Mouse (Mus musculus) heart, postnatal 4 days (tissue): ENCODE data around the gene Pabpn1l. TPM values are rescaled to one million over a fixed set of nuclear protein-coding genes. Genes with fewer than 3 reads are reported as not detected.
A peak's percentile ranks its signal among the peaks of the same experiment; 100 is the strongest.
"Not testable (repeated sequence)": the region's sequence is repeated elsewhere in the genome, so short reads cannot be mapped to it uniquely, and the experiment has no call there.

Source experiments
- DNase-seq: peaks from one replicate; pipeline ENCODE4 v3.0.0; 2021
- total RNA-seq, 2 experiments: library from RNA; stranded (reverse); gene quantifications; 2 replicates each; pipeline ENCODE4 v1.2.3; 2021

The Pabpn1l gene
- total RNA-seq, 2 experiments from 2014 or later, result not detected

DNA sequence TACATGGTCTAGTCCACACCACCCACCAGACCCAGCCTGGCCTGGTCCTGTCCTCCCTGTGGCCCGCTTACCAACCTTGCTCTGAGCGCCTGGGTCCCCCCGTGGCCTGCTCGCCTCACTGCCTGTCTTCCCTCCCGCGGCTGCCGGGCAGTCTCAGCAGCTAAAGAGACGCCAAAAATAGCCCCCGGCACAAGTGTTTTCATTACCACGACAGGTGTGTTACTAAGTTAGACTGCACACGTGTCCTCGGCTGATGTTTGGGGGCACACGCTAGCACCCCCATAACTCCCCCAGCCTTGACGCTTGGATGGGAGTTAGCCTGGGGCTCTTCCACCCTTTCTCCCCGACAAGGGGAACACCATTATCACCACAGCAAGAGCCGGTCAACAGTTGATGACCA, 23.8 kb upstream of the Pabpn1l start:
- no peak for DNase-seq

DNA sequence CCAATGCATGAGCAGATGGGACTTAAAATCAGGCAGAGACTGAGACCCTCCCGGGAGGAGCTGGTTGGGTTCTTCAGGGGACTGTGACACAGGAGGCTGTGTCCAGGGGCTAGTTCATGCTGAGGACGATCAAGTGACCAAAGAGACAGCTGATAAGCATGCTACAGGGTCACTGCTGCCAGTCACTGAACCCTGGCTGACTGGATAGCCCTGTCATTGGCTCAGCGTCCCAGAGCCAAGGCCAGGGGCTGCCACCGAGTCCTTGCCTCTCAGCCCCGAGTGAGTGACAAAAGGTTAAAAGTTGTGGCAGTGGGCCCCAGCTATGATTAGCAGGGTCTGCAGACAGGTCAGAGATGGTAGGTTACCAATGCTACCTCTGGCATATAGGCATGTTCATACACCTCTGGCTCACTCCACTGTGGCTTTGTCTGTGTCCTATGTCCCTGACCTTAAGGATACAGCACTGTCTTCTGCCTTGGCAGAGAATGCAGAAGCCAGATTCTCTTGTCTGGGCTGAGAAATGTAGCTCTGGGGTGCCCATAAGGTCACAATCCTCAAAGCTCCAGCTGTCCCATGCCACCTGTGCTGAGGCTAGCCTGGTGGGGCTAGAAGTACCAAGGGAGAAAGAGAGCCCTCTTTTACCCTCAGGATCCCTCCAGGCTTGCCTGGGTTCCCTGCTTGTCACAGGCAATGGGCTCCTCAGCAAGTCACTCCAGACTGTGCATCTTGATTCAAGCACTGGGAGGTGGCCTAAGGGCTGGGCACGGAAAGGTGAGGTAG, 21.8 kb upstream of the Pabpn1l start:
- DNase-seq, result no peak

DNA sequence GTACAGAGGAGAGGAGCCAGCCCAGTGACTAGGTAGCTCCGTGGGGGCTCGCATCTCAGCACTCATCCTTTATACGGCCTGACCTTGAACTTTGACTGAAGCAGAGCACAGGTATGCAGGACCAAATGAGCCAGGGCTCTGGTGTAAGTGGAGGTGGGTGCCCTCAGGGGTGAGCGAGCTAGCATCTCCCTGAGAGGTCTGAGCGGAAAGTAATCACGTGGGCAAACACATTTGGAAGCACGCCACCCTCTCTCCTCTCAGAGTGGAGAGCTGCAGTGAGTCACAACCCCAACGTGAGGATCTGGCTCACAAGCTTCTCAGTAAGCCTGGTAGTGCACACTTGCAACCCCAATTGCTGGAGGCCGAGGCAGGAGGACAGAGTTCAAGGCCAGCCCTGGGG, 19.5 kb upstream of the Pabpn1l start:
- DNase-seq, result peak; percentile 81

DNA sequence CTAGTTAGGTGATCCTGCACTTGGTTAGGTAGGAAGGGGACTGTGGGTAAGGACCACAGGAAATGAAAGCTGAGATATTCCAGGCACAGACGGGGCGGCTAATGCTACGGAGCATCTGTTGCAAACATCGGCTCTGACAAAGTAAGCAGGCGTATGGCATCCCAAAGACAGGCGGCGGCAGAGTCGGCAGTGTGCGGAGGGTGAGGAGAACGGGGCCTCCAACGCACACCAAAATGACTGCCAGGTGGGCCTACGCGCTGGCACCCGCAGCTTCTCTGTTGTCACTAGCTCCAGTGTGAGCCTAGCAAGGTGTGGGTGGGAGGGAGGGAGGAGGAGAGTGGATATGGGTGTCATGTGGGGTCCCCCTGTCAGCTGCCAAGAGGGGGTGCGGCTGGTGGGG, 18.9 kb upstream of the Pabpn1l start:
- no peak for DNase-seq

DNA sequence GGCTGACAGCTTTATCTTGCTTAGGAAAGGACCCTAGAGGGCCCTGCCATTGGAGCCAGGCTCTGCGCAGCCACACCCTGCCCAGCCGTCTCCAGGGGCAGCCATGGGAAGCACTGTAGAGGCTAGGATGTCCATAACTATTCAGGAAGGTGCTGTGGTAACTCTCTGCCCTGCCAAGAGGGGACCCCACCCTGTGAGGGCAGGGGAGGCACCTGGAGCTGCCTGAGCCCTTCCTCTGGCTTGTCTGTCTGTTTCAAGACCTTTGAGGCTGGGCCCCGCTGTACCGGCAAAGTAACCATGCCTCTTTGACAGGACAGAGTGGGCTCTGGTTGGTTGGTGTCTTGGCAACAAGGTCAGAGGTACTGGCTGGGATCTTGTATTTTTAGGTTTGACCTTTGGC, 18.3 kb upstream of the Pabpn1l start:
- no peak for DNase-seq

DNA sequence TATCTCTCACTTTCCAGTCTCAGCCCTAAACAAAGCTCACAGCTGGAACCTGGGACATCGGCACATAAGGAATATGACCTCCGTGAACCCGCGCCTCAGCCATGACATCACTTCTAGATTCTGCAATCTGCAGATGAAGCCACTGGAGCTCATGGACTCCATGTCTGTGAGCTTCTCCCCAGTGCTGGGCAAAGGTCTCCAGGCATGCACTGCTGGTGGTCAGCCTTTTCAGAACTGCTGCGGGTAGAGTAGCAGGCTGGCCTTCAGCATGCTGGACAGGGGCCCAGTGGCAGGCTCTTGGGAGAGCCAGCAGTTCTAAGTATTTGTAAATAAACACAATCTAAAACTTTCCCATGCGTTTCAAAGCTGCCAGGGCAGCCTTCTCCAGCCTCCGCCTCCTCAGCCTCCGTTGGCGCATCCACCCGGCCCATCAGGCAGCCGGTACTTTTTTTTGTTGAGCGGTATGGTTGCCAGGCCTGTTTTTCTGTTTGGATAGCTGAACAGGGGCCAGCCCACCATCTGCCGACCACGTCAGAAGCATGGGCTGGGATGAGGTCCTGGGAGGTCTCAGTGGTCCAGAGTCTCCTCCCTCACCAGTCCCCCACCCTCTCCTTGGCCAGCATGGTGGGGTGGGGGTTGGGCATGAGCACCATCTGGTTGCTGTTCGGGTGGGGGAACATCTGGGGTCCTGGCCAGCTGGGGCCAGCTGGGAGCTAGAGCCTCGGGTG, 17.1 kb upstream of the Pabpn1l start:
- peak; percentile 80 for DNase-seq

DNA sequence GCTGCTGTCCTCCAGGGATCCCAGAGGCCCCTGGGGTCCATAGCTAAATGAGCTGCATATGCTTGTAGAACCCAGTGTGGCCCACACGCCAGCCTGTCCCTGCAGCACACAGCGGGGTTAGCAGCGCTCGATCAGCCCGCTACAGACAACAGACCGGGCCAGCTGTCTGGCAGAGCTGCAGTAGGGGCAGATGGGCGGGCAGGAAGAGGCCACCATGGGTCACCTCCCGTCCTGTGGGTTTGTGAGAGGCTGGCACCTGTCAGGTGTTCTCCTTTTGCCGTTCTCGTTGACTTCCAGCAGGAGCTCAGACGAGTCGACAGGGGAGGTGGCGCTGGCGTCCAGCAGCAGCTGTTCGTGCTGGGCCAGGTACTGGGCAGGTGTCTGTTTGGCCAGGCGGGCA, 16.1 kb upstream of the Pabpn1l start:
- DNase-seq, result no peak

DNA sequence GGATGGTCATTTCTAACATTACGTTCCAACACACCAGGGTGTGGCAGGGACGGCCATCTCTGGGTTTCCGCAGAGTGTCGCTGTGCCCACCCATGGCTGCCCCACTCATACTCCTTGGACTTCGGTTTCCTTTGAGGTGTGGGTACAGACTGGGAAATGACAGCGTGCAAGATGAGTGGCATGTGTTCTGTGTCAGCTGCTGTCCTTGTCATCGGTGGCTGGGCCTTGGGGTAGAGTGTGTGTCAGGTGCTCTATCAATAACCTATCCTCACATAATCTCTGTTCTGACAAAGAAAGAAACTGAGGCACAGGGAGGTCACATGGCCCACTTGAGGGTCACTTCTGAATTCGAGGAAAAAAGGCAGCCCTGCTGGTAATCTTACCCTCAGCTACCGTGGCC, 14.7 kb upstream of the Pabpn1l start:
- no peak for DNase-seq

DNA sequence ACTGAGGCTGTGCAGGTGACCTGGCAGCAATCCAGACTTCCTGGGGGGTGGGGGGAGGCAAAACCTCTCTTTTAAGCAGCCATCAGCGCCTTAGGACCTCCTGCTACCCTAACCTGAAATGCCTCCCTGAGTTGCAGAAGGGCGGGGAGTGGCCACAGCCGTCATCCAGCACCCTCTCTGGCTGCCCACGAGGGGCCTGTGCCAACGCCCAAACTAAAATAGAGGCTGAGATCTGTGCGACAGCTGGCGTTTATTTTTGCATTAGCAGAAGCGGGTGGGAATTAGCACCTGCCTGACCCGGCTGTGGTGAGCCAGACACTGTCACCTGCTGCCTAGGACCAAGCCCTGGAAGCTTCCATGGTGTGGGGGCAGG, 14.2 kb upstream of the Pabpn1l start:
- peak; percentile 73 for DNase-seq

DNA sequence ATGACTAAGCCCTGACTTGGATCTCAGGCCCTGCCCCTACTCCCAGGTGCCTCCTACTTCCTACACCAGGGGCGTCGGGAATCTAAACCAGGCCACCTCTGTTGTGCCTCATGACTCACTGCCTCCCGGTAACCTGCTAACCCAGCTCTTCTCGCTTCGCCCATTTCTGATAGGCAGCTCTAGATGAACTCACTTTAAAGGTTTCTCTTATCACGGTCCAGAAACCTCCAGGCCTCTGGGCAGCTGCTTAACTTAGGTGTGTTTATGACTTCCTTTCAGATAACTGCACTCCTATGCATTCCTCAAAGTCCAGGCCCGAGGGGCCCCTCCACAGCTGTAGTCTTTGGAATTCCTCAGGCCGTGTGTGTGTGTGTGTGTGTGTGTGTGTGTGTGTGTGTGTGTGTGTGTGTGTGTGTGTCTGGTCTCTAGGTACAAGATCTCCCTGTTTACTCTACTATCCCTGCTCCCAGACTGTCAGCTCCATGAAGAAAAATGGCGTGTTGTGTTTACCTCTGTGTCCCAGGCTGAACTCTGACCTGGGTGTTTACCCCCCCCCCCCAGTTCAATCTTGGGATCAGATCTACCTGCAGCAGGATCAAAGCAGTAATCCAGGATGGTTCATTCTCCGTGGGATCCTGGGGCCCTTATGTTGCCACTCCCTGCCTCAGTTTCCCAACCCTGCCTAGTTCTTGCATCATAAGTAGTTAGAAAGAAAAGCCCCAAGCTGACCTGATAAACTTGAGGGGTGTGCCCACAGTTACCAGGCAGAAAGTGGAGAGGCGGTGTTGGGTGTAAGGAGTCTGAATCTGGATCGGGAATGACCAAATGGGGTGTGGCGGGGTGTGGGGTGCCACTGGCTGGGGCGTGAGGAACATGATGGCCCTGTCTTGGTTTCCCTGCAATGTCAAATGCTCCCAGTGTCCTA, 13.6 kb upstream of the Pabpn1l start:
- no peak for DNase-seq

DNA sequence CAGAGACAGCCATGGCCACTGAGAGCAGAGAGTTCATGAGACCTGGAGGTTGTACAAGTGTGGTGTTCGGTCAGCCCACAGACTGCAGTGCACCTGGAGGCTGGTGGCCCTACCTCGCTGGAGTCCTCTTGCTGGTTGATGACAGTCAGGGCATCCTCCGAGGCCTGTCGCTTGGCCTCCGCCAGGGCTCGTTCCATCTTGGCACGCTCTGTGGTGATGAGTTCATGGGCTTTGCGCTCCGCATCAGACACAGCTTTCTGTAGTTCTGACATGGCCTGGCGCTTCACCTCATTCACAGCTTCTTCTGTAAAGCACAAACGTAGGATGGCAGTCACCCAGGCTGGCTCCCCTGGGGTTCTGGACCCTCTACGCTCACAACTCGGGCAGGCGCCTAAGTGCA, 10.7 kb upstream of the Pabpn1l start:
- DNase-seq, result no peak

DNA sequence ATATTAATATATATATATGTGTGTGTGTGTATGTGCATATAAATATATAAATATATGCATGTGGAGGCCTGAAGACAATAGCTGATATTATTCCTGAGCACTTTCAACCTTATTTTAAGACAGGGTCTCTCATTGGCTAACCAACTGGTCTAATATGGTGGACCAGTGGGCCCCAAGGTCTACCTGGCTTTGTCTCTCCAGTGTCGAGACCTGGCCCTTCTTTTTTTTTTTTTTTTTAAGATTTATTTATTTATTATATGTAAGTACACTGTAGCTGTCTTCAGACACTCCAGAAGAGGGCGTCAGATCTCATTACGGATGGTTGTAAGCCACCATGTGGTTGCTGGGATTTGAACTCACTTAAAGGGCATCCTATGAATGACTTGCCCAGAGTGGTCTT, 9.6 kb upstream of the Pabpn1l start:
- DNase-seq, result not testable (repeated sequence)

DNA sequence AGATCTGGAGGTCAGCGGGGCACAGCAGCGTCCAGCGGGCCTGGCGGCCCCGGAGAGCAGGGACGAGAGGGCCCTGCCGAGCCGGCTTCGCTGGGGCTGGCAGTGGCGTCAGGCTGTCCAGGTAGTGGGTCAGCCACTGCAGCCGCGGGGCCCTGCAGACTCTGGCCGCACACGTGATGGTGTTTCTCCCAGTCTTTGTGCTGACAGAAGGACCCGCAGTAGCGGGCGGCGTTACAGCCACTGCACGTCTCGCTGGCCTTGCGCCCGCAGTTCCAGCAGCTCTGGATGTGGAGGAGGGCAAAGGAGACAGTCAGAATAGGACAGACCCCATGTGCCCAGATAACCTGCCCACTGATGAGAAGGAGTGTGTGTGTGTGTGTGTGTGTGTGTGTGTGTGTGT, 8.2 kb upstream of the Pabpn1l start:
- DNase-seq, result peak; percentile 43

DNA sequence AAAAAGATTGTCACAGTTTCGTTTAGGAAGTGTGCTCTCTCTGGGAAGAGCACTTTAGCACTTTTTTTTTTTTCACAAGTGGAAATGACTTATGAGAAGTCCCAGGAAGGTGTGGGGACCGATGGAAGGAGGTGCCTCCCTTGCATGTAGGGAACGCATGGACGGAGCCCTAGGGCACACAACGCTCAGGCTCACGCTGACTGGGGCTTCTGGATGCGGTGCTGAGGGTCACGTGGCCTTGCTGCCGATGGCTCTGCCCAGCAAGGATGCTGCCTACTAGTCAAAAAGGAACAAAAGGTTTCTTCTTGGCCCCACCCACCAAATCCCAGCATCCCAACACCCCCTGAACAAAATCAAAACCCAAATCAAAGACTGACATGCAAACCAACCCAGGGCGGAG, 6.8 kb upstream of the Pabpn1l start:
- DNase-seq, result no peak

DNA sequence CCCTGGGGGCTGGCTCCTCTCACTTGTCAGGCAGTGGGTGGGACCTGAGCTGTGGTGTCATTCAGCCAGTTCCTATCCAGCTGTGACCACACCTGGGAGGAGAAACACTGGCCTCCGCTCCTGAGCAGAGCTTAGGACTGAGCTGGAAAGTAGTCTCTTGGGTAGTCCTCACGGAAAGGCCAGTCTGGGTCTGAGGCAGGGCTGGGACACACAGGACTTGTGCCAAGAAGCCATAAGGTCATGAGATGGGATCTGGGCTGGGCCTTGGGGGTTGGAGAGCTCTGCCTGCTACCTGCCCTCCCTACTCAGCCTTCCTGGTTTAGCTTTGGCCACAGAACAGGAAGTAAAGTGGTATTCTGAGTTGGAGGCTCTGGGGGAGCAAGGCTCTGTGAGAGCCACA, 4.4 kb upstream of the Pabpn1l start:
- DNase-seq, result no peak

DNA sequence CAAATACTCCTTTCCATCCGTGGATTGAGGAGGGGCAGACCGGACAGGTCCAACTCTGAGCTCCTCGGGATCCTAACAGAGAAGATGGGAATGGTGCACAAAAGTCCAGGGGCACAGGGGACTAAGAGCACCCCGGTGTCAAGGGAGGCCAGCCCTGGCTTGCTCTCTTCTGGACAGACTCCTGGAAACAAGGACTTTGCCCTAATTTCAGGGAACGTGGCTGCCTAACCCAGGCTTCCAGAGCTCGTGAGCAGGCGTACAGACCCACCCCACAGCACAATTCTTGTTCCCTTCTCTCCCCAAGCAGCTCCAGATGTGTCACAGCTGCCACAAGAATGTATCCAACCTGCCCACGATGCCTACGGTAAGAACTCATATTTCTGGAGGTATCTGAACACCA, 3.3 kb upstream of the Pabpn1l start:
- no peak for DNase-seq

DNA sequence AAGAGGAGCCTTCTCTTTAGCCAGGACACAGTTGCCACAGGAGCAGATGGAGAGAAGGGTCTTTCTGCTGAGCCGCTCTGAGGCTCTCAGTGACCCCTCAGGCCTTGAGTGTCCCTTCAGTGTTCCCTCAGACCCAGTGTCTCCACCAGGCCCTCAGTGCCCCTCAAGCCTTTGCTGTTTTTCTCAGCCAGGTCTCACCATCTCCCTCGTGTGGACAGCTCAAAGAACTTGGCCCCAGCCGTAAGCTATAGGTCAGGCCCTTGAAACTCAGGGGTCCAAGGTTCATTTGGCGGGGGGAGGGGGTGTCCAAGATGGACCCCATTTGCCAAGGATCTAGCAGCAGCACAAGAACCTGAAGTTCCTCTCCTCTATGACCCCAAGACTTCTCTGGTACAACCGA, 2.1 kb upstream of the Pabpn1l start:
- no peak for DNase-seq

DNA sequence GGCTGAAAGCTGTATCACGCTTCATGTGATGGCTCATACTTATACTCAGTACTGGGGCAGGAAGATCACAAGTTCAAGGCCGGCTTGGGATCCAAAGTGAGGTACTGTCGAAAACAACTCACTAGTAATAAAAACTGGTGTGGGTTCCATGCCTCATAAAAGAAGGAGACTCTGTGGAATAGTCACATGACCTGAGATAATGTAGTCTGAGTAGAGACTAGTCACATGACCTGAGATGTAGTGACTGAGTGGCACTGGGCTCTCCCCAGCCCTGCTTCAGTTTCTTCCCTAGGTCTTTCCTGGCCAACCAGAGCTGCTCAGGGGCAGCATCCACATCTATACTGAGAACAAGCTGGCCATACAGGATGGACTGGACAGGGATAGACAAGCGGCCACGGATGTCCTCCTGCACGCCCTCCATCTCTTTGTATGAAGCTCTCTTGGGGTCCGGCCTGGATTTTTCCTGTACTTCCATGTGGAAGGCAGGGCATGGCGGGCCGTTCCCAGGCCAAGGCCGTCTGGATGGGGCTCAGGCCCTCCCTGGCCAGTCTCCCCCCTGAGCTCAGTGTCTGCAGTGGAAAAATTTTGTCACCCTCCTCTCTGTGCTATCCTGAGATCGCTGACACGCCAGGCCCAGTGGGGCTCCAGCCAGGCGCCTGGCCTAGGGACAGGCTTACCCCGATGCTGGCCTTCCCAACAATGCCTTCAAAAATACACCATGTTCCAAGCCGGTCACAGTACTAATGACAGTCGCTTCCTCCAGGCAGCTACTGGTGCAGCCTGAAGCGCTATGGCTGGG, 1.5 kb upstream of the Pabpn1l start:
- peak; percentile 42 for DNase-seq

DNA sequence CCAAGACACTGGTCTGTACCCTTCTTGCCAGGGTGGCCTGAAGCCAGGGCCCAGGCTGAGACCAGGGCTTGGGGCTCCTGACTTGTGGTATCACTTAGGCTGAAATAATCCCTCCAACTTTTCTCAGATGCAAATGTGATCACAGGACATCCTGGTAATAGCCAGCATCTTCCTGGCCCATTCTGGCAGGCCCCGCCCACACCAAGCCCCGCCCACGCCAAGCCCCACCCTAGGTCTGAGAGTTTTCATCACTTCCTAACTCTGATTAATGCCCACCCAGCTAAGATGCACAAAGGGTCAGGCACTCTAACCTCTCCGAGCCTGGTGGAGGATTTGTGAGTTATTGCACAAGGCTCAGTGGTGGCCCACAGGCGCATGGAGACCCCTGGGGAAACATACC, 2.1 kb downstream of the Pabpn1l start:
- DNase-seq, result no peak

DNA sequence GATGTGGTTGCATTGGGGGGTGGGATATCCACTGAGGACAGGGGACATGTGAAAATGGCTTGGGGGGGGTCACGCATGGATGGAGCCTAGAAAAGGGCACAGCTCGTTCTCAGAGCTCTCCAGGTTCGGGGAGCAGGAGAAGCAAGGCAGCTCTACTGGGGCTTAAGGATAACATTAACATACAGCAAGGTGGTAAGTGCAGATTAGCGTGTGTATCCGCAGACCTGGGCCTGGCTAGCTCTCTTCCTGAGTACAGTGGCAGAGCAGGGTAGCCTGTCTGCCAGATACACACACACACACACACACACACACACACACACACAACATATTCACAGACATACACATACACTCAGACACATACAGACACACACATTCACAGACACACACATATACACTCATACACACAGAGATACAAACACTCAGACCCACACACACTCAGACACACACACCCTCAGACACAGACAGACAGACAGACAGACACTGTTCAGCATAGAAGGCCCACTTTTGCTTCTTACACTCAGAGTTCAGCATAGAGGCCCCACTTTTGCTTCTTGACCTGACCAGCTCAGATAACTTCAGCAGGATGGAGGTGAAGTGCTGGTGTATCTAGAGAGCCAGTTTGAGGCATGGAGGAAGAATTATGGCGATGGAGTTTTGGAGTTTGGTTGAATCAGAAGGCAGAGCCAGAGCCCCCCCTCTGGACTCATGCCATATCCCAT, 3.7 kb downstream of the Pabpn1l start:
- no peak for DNase-seq

DNA sequence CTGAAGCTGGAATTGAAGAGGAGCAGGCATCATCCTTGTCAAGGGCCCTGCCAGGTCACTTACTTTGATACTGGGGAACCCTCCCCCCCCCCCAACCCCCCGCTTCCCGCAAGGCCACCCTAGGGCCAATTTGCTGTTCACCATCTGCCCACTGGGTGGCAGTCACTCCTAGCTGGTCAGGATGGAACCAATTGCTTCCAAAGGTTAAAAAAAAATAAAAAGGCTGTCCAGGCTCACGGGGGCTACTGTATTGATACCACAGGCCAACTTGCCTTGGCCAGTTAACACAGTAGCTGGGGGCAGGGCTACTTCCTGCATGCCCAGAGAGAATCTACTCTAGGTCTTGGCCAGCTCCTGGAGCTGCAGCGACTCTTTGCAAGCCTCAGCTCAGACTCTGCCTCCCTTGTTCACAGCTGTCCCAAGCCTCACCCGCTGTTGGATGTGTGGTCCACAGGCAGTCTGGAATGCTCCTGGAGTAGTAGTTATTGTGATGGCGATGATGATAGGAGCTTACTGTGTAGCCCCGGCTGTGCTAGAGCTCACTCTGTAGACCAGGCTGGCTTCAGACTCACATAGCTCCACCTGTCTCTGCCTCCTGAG, 4.5 kb downstream of the Pabpn1l start:
- peak; percentile 94 for DNase-seq
